Mouse (Mus musculus) embryonic facial prominence, embryonic 15.5 days (tissue): Measurements from ENCODE around the gene Xdh. TPM values are rescaled to one million over a fixed set of nuclear protein-coding genes. Genes with fewer than 3 reads are reported as not detected.

Experiments used
- ATAC-seq: fragments of 200-750 bp; cut with Nextera tagmentation; 2 replicates; pipeline ENCODE4 v1.8.0; 2017; ENCODE audit warnings: low read depth, moderate TSS enrichment; ENCODE audit not compliant: insufficient number of reproducible peaks, low FRiP score, low TSS enrichment
- H3K27ac ChIP-seq: fragments of 300-500 bp; sonication (generic); replicated peaks from 2 replicates; pipeline ENCODE4 v1.5.1; 2015; ENCODE audit warnings: mild to moderate bottlenecking, inconsistent platforms
- H3K27me3 ChIP-seq: fragments of 300-500 bp; sonication (generic); 2 replicates; pipeline ENCODE4 v1.6.1; 2015; ENCODE audit warnings: inconsistent platforms
- H3K36me3 ChIP-seq: fragments of 300-500 bp; sonication (generic); 2 replicates; pipeline ENCODE4 v1.6.1; 2015; ENCODE audit warnings: mild to moderate bottlenecking, inconsistent platforms
- H3K4me1 ChIP-seq: fragments of 300-500 bp; sonication (generic); 2 replicates; pipeline ENCODE4 v1.6.1; 2015; ENCODE audit warnings: inconsistent platforms
- H3K4me2 ChIP-seq: fragments of 300-500 bp; sonication (generic); replicated peaks from 2 replicates; pipeline ENCODE4 v1.6.1; 2015; ENCODE audit warnings: mild to moderate bottlenecking, inconsistent platforms
- H3K4me3 ChIP-seq: fragments of 300-500 bp; sonication (generic); replicated peaks from 2 replicates; pipeline ENCODE4 v1.5.1; 2015; ENCODE audit warnings: mild to moderate bottlenecking, inconsistent platforms
- H3K9ac ChIP-seq: fragments of 300-500 bp; sonication (generic); 2 replicates; pipeline ENCODE4 v1.6.1; 2015; ENCODE audit warnings: inconsistent platforms
- H3K9me3 ChIP-seq: fragments of 300-500 bp; sonication (generic); replicated peaks from 2 replicates; pipeline ENCODE4 v1.6.1; 2016; ENCODE audit warnings: inconsistent platforms
- WGBS: fragments of 180-500 bp; shearing (Covaris S2); methylation state at CpG from one replicate; pipeline ENCODE4 v1.1.7; 2015; 5-methylcytosine and 5-hydroxymethylcytosine counted together
- polyA plus RNA-seq: library from polyadenylated mRNA; unstranded; fragments of >200 nt; fragmentation: Nextera tagmentation; extraction: Ambion mirVana; gene quantifications from 2 replicates; pipeline ENCODE4 v1.2.1, GENCODE M21; 2015

The Xdh gene
- polyA plus RNA-seq, 1 experiment from 2014 or later: 2.8 TPM

GRCm38 (mm10) chr17:73905043-73905750 is 44.8 kb downstream of the Xdh start:
- H3K9me3 ChIP-seq: no peaks in the 10 kb centered on the region
- H3K9ac ChIP-seq: no peak overlapping the region
- H3K4me1 ChIP-seq: no peaks in the 10 kb centered on the region
- WGBS: 68% methylated on average over 7 of the region's 7 CpGs
- H3K4me2 ChIP-seq: no peak overlapping the region
- no peaks in the 10 kb centered on the region for H3K36me3 ChIP-seq
- H3K4me3 ChIP-seq: no peak overlapping the region
- H3K27me3 ChIP-seq: no peaks in the 10 kb centered on the region
- ATAC-seq: no peak
- no peak overlapping the region for H3K27ac ChIP-seq

GRCm38 (mm10) chr17:73903121-73903520 is 46.9 kb downstream of the Xdh start:
- Histone ChIP-seq H3K4me3 (no peak overlapping the region), H3K27ac (no peak overlapping the region), H3K9me3 (no peaks in the 10 kb centered on the region), H3K4me1 (no peaks in the 10 kb centered on the region), H3K27me3 (no peaks in the 10 kb centered on the region), H3K9ac (no peak overlapping the region), H3K4me2 (no peak overlapping the region), H3K36me3 (no peaks in the 10 kb centered on the region)
- no peak for ATAC-seq
- 87% methylated on average over 1 of the region's 1 CpGs for WGBS

DNA sequence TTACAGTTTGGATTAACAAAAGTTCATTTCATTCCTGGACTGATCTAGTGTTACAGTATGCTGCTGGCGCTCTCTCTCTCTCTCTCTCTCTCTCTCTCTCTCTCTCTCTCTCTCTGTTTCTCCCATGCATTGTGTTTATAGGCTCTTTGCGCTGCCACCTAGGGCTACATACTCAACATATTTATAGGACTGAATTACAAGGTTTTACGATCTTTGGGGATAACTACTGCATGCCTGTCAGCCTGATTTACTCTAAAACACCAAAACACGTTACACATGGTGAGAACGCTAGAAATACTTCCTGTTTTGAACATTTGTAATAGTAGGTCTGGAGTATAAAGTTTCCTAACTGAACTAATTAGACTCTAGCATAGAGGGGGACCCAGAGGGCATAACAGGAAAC is 47.8 kb downstream of the Xdh start:
- Histone ChIP-seq H3K36me3 (no peaks in the 10 kb centered on the region), H3K27me3 (no peaks in the 10 kb centered on the region), H3K4me2 (no peak overlapping the region), H3K9ac (no peak overlapping the region), H3K4me1 (no peaks in the 10 kb centered on the region), H3K27ac (no peak overlapping the region), H3K9me3 (no peaks in the 10 kb centered on the region), H3K4me3 (no peak overlapping the region)
- 22% methylated on average over 5 of the region's 5 CpGs for WGBS
- peak; percentile 72 for ATAC-seq

DNA sequence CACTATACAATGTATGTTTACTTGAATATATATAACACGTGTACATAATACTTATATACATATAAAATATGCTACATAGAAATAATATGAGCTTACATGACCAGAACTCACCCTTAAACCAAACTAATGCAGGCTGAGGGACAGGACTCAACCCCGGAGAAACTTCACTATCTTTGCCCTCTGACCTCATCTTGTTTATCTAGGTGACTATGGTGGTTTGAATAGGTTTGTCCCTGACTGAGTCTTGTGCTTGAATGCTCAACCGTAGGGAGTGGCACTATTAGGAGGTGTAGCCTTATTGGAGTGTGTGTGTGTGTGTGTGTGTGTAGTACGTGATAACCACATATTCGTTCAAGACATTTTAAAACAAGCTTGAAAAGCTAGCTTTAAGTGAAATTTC is 55.6 kb downstream of the Xdh start:
- H3K36me3 ChIP-seq: no peaks in the 10 kb centered on the region
- no peaks in the 10 kb centered on the region for H3K4me1 ChIP-seq
- H3K27me3 ChIP-seq: no peaks in the 10 kb centered on the region
- no peak overlapping the region for H3K9ac ChIP-seq
- H3K9me3 ChIP-seq: no peaks in the 10 kb centered on the region
- no peak overlapping the region for H3K4me3 ChIP-seq
- no peak overlapping the region for H3K27ac ChIP-seq
- ATAC-seq: no peak
- 84% methylated on average over 5 of the region's 5 CpGs for whole genome bisulfite sequencing
- H3K4me2 ChIP-seq: no peak overlapping the region

GRCm38 (mm10) chr17:73893822-73894221 is 56.2 kb downstream of the Xdh start:
- no peak for ATAC-seq
- Histone ChIP-seq H3K4me2 (no peak overlapping the region), H3K4me3 (no peak overlapping the region), H3K9me3 (no peaks in the 10 kb centered on the region), H3K36me3 (no peaks in the 10 kb centered on the region), H3K4me1 (no peaks in the 10 kb centered on the region), H3K27me3 (no peaks in the 10 kb centered on the region), H3K27ac (no peak overlapping the region), H3K9ac (no peak overlapping the region)
- WGBS: 78% methylated on average over 4 of the region's 4 CpGs

GRCm38 (mm10) chr17:73893207-73893606 is 56.8 kb downstream of the Xdh start:
- Histone ChIP-seq H3K27me3 (no peaks in the 10 kb centered on the region), H3K4me1 (no peaks in the 10 kb centered on the region), H3K9me3 (no peaks in the 10 kb centered on the region), H3K27ac (no peak overlapping the region), H3K36me3 (no peaks in the 10 kb centered on the region), H3K9ac (no peak overlapping the region), H3K4me3 (no peak overlapping the region), H3K4me2 (no peak overlapping the region)
- ATAC-seq: no peak
- WGBS: 63% methylated on average over 10 of the region's 10 CpGs

DNA sequence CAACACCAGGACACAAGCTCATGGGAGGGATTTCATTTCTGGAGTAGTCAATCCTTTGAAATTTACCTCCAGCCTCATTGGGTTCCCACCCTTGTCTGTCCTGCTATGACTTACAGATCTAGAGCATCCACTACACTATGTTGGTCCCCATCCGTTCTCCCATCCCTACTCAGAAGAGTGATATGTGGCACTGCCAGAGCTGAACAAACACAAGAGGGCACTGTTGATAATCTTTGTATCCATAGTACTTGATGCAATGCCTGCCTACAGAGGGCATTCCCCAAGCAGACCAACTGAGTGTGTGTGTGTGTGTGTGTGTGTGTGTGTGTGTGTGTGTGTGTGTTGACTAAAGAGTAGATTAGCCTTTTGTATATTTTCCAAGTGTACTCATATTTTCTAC is 58.4 kb downstream of the Xdh start:
- H3K4me3 ChIP-seq: no peak overlapping the region
- no peaks in the 10 kb centered on the region for H3K36me3 ChIP-seq
- ATAC-seq: no peak
- H3K4me1 ChIP-seq: no peaks in the 10 kb centered on the region
- whole genome bisulfite sequencing: 83% methylated on average over 1 of the region's 1 CpGs
- H3K4me2 ChIP-seq: no peak overlapping the region
- no peak overlapping the region for H3K9ac ChIP-seq
- H3K27ac ChIP-seq: no peak overlapping the region
- H3K27me3 ChIP-seq: no peaks in the 10 kb centered on the region
- no peaks in the 10 kb centered on the region for H3K9me3 ChIP-seq

GRCm38 (mm10) chr17:73886071-73886785 is 63.8 kb downstream of the Xdh start:
- no peak overlapping the region for H3K4me3 ChIP-seq
- ATAC-seq: no peak
- no peaks in the 10 kb centered on the region for H3K4me1 ChIP-seq
- no peaks in the 10 kb centered on the region for H3K9me3 ChIP-seq
- no peak overlapping the region for H3K9ac ChIP-seq
- WGBS: 72% methylated on average over 25 of the region's 25 CpGs
- no peak overlapping the region for H3K27ac ChIP-seq
- no peaks in the 10 kb centered on the region for H3K27me3 ChIP-seq
- no peaks in the 10 kb centered on the region for H3K36me3 ChIP-seq
- no peak overlapping the region for H3K4me2 ChIP-seq

DNA sequence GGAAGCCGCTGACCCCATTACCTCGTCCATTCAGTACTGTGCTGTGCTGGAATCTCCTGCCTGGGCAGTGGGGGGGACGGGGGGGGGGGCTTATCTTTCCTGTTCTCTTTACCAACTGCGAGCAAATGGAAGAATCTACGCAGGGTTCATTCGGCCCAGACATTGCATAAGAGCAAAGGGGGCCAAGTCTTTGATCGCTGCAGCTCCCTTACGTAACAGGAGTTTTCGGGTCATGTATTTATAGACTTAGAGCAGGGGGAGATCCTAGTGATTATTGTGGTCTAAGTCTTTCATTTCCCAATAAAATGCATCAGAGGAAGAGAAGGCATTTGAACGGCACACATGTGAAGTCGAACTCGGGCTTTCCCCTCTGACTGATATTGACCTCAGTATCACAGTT is 66.7 kb downstream of the Xdh start:
- Histone ChIP-seq H3K27me3 (no peaks in the 10 kb centered on the region), H3K9me3 (no peaks in the 10 kb centered on the region), H3K36me3 (no peaks in the 10 kb centered on the region), H3K4me2 (no peak overlapping the region), H3K9ac (no peak overlapping the region), H3K4me3 (no peak overlapping the region), H3K27ac (no peak overlapping the region), H3K4me1 (no peaks in the 10 kb centered on the region)
- no peak for ATAC-seq
- WGBS: 71% methylated on average over 12 of the region's 12 CpGs

DNA sequence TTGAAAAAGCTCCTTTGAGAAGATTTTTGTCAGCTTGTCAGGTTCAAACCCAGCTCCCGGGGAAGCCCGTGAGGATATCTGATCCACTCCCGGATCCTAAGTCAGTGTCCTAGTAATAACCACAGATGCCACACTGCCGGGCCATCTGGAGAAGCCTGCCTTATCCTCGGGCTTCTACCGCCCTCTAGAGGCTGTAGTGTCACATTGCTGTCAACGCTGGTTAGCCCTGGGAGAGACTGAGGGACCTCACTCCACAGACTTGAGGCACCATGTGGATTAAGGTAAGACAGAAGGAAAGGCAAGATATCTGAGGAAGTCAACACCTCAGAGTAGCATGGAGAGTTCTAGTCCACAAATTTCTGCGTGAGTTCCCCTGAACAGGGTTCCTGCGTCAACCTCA is 67.8 kb downstream of the Xdh start:
- 11% methylated on average over 9 of the region's 9 CpGs for WGBS
- H3K27me3 ChIP-seq: no peaks in the 10 kb centered on the region
- no peaks in the 10 kb centered on the region for H3K9me3 ChIP-seq
- ATAC-seq: peak; percentile 70; the same call in 1 of the 2 replicates
- no peak overlapping the region for H3K4me3 ChIP-seq
- no peak overlapping the region for H3K4me2 ChIP-seq
- no peaks in the 10 kb centered on the region for H3K36me3 ChIP-seq
- no peaks in the 10 kb centered on the region for H3K4me1 ChIP-seq
- H3K9ac ChIP-seq: no peak overlapping the region
- no peak overlapping the region for H3K27ac ChIP-seq

GRCm38 (mm10) chr17:73881295-73881694 is 68.7 kb downstream of the Xdh start:
- Histone ChIP-seq H3K36me3 (no peaks in the 10 kb centered on the region), H3K9ac (no peak overlapping the region), H3K4me2 (no peak overlapping the region), H3K27ac (no peak overlapping the region), H3K9me3 (no peaks in the 10 kb centered on the region), H3K27me3 (no peaks in the 10 kb centered on the region), H3K4me1 (no peaks in the 10 kb centered on the region), H3K4me3 (no peak overlapping the region)
- ATAC-seq: no peak
- WGBS: 70% methylated on average over 6 of the region's 6 CpGs

DNA sequence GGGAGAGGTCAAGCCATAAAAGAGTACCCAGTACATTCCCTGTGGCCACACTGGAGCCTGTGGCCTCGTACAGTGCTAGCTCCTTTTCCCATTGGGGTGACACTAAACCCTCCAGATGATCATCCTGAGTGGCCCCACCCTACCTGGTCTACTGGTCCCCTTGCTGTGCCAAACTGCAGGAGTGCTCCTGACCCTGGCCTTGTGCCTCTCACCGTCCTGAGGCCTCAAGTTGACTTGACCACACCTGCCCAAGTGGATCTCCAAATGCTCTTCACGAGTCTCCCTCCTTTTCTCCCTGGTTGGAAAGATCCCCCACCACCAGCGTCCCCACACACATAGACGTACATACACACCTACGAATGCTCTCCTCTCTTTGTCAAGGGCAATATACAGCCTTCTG is 69.7 kb downstream of the Xdh start:
- Histone ChIP-seq H3K4me3 (no peak overlapping the region), H3K9ac (no peak overlapping the region), H3K9me3 (no peaks in the 10 kb centered on the region), H3K4me2 (no peak overlapping the region), H3K4me1 (no peaks in the 10 kb centered on the region), H3K27ac (no peak overlapping the region), H3K36me3 (no peaks in the 10 kb centered on the region), H3K27me3 (no peaks in the 10 kb centered on the region)
- no peak for ATAC-seq
- WGBS: 84% methylated on average over 6 of the region's 6 CpGs
